Mouse (Mus musculus) liver, adult 2 months (tissue): ENCODE data around the gene Dnaja1. TPM values are rescaled to one million over a fixed set of nuclear protein-coding genes. Genes with fewer than 3 reads are reported as not detected.

Experiments used
- DNase-seq: peaks from one replicate; pipeline ENCODE4 v3.0.0-alpha.2; 2011; ENCODE audit warnings: low read depth, low spot score; ENCODE audit errors: extremely low read depth
- H3K27ac ChIP-seq: fragments of 200-500 bp; replicated peaks from 2 replicates; pipeline ENCODE4 v1.5.1; 2012; ENCODE audit warnings: low read depth, mild to moderate bottlenecking, control low read depth, inconsistent platforms, low read length; ENCODE audit not compliant: insufficient read depth
- H3K27me3 ChIP-seq: fragments of 200-500 bp; 2 replicates; pipeline ENCODE4 v1.6.1; 2012; ENCODE audit warnings: mild to moderate bottlenecking, moderate library complexity, low read length, inconsistent platforms; ENCODE audit not compliant: control insufficient read depth, insufficient read depth
- H3K36me3 ChIP-seq: fragments of 200-500 bp; 2 replicates; pipeline ENCODE4 v1.6.1; 2012; ENCODE audit warnings: low read length, inconsistent platforms; ENCODE audit not compliant: control insufficient read depth, insufficient read depth
- H3K4me1 ChIP-seq: fragments of 200-500 bp; 2 replicates; pipeline ENCODE4 v1.6.1; 2011; ENCODE audit warnings: low read length; ENCODE audit not compliant: control insufficient read depth, insufficient read depth
- H3K4me3 ChIP-seq: fragments of 200-500 bp; 2 replicates; pipeline ENCODE4 v1.5.1; 2011; ENCODE audit warnings: low read depth, mild to moderate bottlenecking, control low read depth, low read length, moderate library complexity; ENCODE audit not compliant: insufficient read depth
- H3K79me2 ChIP-seq: fragments of 200-500 bp; 2 replicates; pipeline ENCODE4 v1.6.1; 2012; ENCODE audit warnings: inconsistent platforms, mild to moderate bottlenecking, low read length, moderate library complexity; ENCODE audit not compliant: control insufficient read depth, insufficient read depth
- H3K9ac ChIP-seq: fragments of 200-500 bp; 2 replicates; pipeline ENCODE4 v1.6.1; 2012; ENCODE audit warnings: low read depth, mild to moderate bottlenecking, control low read depth, inconsistent platforms, low read length
- CTCF ChIP-seq: fragments of 200-500 bp; IDR thresholded peaks from 2 replicates; pipeline ENCODE4 v1.5.1; 2011; ENCODE audit warnings: low read depth, low read length, control low read depth
- POLR2A ChIP-seq: fragments of 200-500 bp; IDR thresholded peaks from 2 replicates; pipeline ENCODE4 v1.6.1; 2011; ENCODE audit warnings: low read length, control low read depth; ENCODE audit not compliant: insufficient read depth; ENCODE audit errors: extremely low read depth
- WGBS: fragments of 180-500 bp; shearing (Covaris S2); methylation state at CpG from one replicate; pipeline ENCODE4 v1.1.7; 2018; 5-methylcytosine and 5-hydroxymethylcytosine counted together
- polyA plus RNA-seq: library from polyadenylated mRNA; depleted of rRNA; stranded (reverse); fragments of >200 nt; gene quantifications from 2 replicates; pipeline ENCODE4 v1.2.3, GENCODE M21; 2012
- total RNA-seq: library from RNA; depleted of rRNA; stranded (reverse); fragments of >200 nt; gene quantifications from 2 replicates; pipeline ENCODE4 v1.2.3, GENCODE M21; 2014

Gene Dnaja1
- total and polyA plus RNA-seq, 2 experiments = 9.1 to 135 TPM

DNA sequence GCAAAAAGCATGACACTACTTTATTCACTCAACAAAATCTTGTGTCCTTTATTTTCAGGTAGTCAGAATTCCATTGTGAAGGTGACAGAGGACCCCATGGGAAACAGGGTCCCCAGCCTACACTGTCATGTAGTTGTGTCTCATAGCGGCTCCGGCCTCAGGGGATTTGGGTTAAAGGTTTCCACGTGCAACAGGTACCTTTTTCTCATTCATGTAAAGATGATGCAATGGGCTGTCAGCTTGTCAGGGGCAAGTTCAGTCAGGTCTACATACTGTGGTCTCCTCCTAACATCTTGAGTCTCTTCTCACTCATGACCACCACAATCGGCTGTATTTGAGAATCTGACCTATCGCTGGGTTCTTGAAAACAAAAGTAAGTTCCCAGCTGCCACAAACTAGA lies 39.6 kb upstream of the Dnaja1 start:
- no peak overlapping the region for H3K4me3 ChIP-seq
- TF ChIP-seq POLR2A (no peak), CTCF (no peak)
- 75% methylated on average over 5 of the region's 5 CpGs for WGBS
- H3K79me2 ChIP-seq = no peaks in the 10 kb centered on the region
- H3K27me3 ChIP-seq = no peaks in the 10 kb centered on the region
- no peak for DNase-seq
- no peak overlapping the region for H3K9ac ChIP-seq
- H3K36me3 ChIP-seq = peaks cover 5% of the 10 kb centered on the region; the same call in 1 of the 2 replicates
- no peaks in the 10 kb centered on the region for H3K4me1 ChIP-seq
- no peak overlapping the region for H3K27ac ChIP-seq

- Histone ChIP-seq H3K9ac (no peak overlapping the region), H3K27me3 (no peaks in the 10 kb centered on the region)
- 88% methylated on average over 2 of the region's 2 CpGs for WGBS
Observed at GRCm38 (mm10) chr4:40683306-40683705, 38.6 kb upstream of the Dnaja1 start.

GRCm38 (mm10) chr4:40691100-40691499 lies 30.9 kb upstream of the Dnaja1 start:
- Histone ChIP-seq H3K36me3 (peaks cover 30% of the 10 kb centered on the region), H3K27me3 (no peaks in the 10 kb centered on the region), H3K79me2 (no peaks in the 10 kb centered on the region; the same call in 1 of the 2 replicates), H3K4me3 (no peak overlapping the region), H3K27ac (no peak overlapping the region), H3K4me1 (no peaks in the 10 kb centered on the region), H3K9ac (no peak overlapping the region)
- 94% methylated on average over 11 of the region's 11 CpGs for WGBS
- DNase-seq = no peak
- TF ChIP-seq CTCF (no peak), POLR2A (no peak)

More at GRCm38 (mm10) chr4:40683306-40683705, 38.6 kb upstream of the Dnaja1 start:
- no peaks in the 10 kb centered on the region for H3K79me2 ChIP-seq
- no peak for DNase-seq
- TF ChIP-seq POLR2A (no peak), CTCF (no peak)
- peaks cover 10% of the 10 kb centered on the region; the same call in 1 of the 2 replicates for H3K36me3 ChIP-seq
- H3K4me3 ChIP-seq = no peak overlapping the region
- H3K4me1 ChIP-seq = no peaks in the 10 kb centered on the region
- H3K27ac ChIP-seq = no peak overlapping the region

DNA sequence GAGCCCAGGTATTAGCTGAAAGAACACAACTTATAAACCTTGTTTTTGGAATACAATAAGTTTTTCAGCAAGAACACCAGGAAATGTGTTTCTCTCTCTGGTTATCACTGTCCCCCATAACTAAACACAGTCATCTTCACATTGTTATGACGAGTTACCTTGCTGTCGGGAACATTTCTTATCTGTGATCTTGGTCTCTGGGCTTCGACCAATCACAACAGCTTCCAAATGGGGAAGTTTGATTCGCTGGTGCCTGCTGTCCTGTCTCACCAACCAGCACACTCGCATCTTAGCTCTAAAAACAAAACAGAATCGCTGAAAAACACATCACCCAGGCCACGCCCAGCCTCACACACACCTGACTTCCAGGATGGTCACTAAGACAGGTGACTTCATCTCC lies 24.9 kb upstream of the Dnaja1 start:
- no peak overlapping the region for H3K27ac ChIP-seq
- no peaks in the 10 kb centered on the region for H3K27me3 ChIP-seq
- no peak overlapping the region for H3K4me3 ChIP-seq
- H3K4me1 ChIP-seq = peaks cover 23% of the 10 kb centered on the region
- WGBS = 91% methylated on average over 7 of the region's 7 CpGs
- no peaks in the 10 kb centered on the region; the same call in 1 of the 2 replicates for H3K79me2 ChIP-seq
- peaks cover 22% of the 10 kb centered on the region for H3K36me3 ChIP-seq
- TF ChIP-seq POLR2A (no peak), CTCF (no peak)
- no peak for DNase-seq
- H3K9ac ChIP-seq = no peak overlapping the region

- TF ChIP-seq CTCF (no peak), POLR2A (no peak)
- Histone ChIP-seq H3K79me2 (no peaks in the 10 kb centered on the region), H3K36me3 (peaks cover 2% of the 10 kb centered on the region; the same call in 1 of the 2 replicates), H3K27ac (peak overlapping the region; percentile 92), H3K4me1 (peaks cover 33% of the 10 kb centered on the region), H3K9ac (0 out of 2 replicates have a peak overlapping the region, but pooled peaks have one; percentile 1), H3K4me3 (no peak overlapping the region), H3K27me3 (no peaks in the 10 kb centered on the region)
- 8% methylated on average over 8 of the region's 8 CpGs for WGBS
- peak; percentile 99 for DNase-seq
Observed at GRCm38 (mm10) chr4:40700216-40700615, 21.7 kb upstream of the Dnaja1 start.

DNA sequence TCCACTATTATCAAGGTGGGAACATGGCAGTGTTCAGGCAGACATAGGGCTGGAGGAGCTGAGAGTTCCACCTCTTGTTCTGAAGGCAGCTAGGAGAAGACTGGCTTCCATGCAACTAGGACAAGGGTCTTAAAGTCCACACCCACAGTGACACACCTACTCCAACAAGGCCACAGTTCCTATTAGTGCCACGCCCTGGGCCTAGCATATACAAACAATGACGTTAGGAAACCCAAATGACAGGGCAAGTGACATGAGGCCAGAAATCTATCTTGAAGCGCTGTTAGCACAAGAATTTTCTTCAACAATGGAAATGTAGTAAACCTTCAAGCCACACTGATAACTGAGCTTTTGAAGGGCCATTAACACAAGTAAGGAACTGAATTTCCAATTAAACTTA lies 20.2 kb upstream of the Dnaja1 start:
- peak overlapping the region; percentile 75; the same call in 1 of the 2 replicates for H3K4me3 ChIP-seq
- DNase-seq = peak; percentile 72
- H3K79me2 ChIP-seq = no peaks in the 10 kb centered on the region
- 21% methylated on average over 3 of the region's 3 CpGs for WGBS
- peak overlapping the region; percentile 92 for H3K27ac ChIP-seq
- TF ChIP-seq POLR2A = no peak
- TF ChIP-seq CTCF = no peak
- no peak overlapping the region for H3K9ac ChIP-seq
- peaks cover 33% of the 10 kb centered on the region for H3K4me1 ChIP-seq
- no peaks in the 10 kb centered on the region for H3K27me3 ChIP-seq
- no peaks in the 10 kb centered on the region; the same call in 1 of the 2 replicates for H3K36me3 ChIP-seq
